Mouse (Mus musculus) 416B (cell line): ENCODE results near the gene Atp9a.

Experiments
- DNase-seq: peaks from one replicate; pipeline ENCODE4 v3.0.0; 2011; ENCODE audit warnings: low read depth

The Atp9a gene

GRCm38 (mm10) chr2:168600750-168601490, 141.3 kb downstream of the Atp9a start:
- no peak for DNase-seq

- DNase-seq = no peak
Observed at GRCm38 (mm10) chr2:168595693-168596092, 146.5 kb downstream of the Atp9a start.

GRCm38 (mm10) chr2:168593676-168594075, 148.5 kb downstream of the Atp9a start:
- DNase-seq = no peak

DNA sequence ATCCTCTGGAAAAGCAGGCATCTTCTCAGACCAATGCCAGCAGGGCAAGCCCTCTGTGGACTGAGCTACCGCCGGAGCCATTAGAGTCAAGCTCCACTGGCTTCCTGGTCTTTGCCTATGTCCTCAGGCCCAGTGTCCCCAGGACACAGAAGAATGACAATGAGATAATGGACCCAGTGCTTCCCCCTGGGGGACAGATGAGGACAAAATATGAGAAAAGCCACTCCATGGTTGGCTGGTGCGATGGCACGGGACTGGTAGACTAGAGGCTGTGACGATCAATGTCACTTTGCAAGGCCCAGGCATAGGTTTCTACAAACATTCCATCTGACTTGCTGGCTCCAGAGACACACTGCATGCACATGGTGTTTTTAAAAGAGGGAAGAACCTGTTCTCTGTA, 149.2 kb downstream of the Atp9a start:
- peak; percentile 47 for DNase-seq

DNA sequence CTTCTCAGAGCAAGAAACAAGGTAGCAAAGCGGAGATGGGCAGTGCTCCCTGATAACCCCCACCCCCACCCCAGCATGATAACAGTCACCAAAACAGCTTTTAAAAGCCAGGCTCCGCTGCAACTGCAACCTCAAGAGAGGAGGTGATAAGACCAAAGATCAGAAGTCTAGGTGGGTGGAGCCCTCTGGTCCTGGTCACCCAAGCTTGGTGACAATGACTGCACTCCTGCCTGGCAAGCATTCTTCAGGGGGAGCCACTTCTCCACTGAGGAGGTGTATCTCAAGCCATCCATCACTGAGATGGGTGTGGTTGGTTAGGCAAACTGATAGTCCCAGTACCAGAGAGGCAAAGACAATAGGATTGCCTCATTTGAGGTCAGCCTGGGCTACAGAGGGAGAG, 151.1 kb downstream of the Atp9a start:
- peak; percentile 46 for DNase-seq

DNA sequence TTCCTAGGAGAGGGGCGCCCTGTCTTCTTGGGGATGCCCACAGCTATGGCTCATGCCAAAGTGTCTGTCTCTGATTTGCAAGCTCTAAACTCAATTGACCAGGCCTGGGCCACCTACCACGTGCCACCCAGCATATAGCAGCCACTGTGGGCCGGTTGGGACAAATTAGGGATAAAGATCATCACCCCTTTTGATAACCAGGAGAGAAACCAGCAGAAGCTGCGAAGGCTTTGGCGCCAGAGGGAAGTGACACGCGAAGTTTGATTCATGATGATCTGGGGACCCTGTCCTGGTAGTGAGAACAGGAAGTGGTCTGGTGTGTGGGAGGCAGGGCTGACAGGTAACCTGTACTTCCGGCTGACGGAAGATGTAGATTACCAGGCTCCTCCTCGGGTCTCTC, 151.7 kb downstream of the Atp9a start:
- peak; percentile 27 for DNase-seq

DNA sequence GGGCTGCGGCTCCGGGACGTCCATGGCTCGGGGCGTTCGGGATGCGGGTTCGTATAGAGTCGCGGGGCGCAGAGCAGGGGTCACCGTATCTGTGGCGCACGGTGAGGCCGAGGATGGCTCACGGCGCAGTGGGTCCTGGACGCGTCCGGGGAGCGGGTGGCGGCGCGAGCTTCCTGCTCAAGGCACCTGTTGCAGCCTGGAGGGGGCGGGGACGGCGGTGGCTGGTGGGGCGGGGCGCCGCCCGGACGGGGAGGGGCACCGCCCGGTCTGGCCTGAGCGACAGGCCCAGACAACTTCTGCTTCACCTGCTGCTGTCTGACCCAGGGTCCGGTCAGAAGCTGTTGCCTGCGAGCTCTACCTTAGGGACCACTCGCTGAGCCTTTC, 152.0 kb downstream of the Atp9a start:
- DNase-seq = peak; percentile 69

- DNase-seq = peak; percentile 52
Observed at GRCm38 (mm10) chr2:168589368-168590167, 152.6 kb downstream of the Atp9a start.

DNA sequence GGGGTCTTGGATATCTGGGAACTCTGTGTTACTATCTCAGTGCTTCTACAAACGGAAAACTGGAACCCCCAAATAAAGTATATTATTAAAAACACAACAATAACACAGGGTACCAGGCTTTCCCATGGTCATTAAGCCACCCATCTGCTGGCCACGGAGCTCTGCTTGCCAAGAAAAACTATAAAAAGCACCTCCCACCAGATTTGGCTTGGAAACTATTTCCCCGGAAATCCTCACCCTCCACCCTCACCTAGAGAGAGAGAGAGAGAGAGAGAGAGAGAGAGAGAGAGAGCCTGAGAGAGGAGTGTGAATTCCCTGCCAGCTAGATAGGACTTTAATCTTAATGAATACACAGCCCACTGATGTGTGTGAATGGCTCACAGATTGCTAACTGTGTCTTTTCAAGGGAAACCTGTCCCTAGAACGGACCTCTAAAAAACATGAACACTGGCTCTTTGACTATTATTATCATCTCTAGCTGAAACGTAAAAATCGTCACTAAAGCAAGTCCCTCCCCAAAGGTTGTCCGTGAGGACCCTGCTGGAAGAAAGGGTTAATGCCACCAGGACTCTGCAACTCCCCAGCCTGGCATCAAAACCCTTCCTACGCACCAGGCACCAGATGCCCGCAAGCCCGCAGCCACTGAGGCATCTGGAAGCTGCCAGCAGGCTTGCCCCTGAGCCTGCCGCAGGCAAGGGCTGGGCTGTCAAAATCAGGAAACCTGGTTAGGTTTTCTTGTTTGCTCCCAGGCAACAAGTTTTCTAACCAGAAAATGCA, 153.4 kb downstream of the Atp9a start:
- peak; percentile 60 for DNase-seq

DNA sequence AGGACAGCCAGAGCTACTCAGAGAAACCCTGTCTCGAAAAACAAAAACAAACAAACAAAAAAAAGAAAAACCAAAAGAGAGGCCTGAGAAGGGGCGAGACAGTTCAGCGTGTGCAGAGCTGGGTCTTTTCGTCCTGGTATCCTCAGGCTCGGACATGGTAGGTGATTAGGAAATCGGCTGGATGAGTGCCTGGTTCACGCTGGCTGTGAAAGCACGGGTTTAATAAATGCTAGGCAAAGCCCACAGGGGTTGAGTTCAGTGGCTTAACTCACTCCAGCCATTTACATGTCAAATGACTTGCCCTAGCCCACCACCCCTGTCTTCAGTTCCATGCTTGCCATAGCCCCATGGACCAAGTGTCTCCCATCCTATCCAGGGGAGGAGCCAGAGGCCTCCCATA, 155.1 kb downstream of the Atp9a start:
- DNase-seq = no peak

DNA sequence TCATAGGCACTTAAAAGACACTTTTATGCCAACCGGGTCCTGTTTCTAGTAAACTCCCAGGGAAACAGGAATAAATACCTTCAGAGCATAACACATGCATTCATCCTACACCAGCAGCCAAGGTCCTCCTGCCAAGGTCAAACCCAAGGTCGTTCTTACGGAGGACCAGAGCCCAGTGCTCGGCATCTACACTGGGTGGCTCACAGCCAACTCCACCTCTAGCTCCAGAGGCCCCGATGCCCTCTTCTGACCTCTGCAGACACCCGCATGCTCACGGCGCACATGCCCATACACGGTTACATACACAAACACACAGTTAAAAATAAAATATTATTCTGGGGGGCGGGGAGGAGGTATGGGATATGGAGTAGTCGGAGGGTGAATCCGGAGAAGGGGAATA, 155.7 kb downstream of the Atp9a start:
- DNase-seq = no peak

GRCm38 (mm10) chr2:168584857-168585256, 157.4 kb downstream of the Atp9a start:
- DNase-seq = no peak
